Mouse (Mus musculus) activated CD4-positive, CD25-positive, alpha-beta regulatory T cell, adult 4 months (primary cell): ENCODE results near the gene Nab2. TPM values are rescaled to one million over a fixed set of nuclear protein-coding genes. Genes with fewer than 3 reads are reported as not detected.

Experiments
- ATAC-seq: one replicate; pipeline ENCODE4 v1.8.0; 2017
- polyA plus RNA-seq, 2 experiments: library from polyadenylated mRNA; unstranded; fragments of 100-300 nt; shearing (Covaris generic); gene quantifications; one replicate each; pipeline ENCODE4 v1.2.1; 2017

Gene Nab2
- polyA plus RNA-seq, 2 experiments from 2014 or later: 7.4 to 10.2 TPM

DNA sequence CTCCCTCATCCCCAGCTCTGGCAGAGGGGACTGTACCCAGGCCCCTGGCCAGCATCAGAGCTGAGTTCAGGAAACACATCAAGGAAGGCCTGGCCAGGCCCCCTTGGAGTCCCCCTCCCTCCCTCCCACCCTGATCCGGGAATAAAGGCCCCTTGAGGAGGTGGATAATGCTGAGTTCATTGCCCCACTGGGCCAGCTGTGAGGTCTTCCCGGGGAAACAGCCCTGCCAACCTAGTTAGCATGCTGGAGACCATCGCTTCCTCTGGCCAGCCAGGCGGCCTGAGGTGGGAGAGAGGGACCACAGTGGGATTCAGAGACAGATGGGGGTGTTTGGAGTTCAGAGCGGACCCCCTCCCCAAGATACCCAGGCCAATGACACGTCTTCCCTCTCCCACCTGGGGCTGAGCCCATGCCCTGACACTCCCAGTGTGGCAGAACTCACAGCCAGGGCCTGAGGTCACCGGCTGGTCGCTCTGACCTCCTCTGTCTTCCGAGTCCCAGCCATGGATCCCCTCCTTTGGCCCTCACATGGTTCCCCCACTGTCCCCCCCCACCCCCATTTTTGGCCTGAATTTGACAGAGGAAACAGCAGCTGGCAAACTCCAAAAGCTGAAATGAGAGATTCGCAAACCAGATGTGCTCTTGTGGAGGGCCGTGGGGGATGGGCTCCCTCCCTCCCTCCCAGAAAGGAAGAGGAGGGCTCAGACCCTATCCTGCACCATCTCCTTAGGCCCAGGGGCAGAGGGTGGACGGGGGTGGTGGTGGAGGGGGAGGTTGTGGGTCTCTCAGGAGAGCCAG lies 53.9 kb downstream of the Nab2 start:
- no peak for ATAC-seq

DNA sequence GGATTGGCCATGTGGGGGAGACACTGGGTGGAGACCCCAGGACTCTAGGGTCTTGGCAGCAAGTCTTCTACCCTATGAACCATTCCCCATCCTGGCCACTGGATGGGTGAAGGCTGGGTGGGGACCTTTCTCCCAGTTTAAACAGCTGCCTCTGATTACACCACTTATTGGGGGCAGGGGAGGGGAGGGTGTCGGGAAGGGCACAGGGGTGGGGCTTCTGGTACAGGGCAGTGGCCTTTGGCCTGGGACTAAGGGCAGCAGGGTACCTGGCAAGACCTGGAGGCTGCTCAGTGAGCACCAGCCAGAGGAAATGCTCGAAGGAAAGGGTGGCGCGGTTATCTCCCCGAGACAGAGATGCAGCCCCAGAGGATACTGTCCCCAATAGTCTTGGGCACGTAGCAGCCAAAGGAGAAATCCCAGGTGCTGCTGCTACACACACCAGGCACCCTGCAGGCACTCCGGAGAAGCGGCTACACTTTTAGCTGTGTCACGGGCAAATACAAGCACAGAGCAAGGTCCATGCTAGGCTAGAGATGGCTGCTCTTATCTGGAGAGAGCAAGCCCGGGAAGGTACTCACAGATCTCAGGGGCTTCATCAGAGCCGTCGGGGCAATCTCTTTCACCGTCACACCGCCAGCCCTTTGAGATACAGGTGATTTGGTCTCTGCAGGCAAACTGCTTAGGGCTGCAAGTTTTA lies 56.1 kb downstream of the Nab2 start:
- no peak for ATAC-seq

Other genes with a start within 250 kb of the Nab2 start
- gene Stac3, start 166.9 kb downstream of the Nab2 start, polyA plus RNA-seq: under 1 TPM in 1 of 2 experiments, not detected in 1; 0.92 TPM
- gene Ndufa4l2, start 153.6 kb downstream of the Nab2 start, polyA plus RNA-seq: not detected
- 10 to 100 TPM; 34.2 to 50.7 TPM for gene Shmt2, start 146.1 kb downstream of the Nab2 start, polyA plus RNA-seq
- gene Nxph4, start 134.0 kb downstream of the Nab2 start, polyA plus RNA-seq: not detected
- under 1 TPM in 1 of 2 experiments, not detected in 1; 0.57 TPM for gene Lrp1, start 47.4 kb downstream of the Nab2 start, polyA plus RNA-seq
- gene Stat6, start 25.6 kb downstream of the Nab2 start, polyA plus RNA-seq: 100 to 1,000 TPM; 119 to 157 TPM
- gene Nemp1, start 1.7 kb downstream of the Nab2 start, polyA plus RNA-seq: 1 to 10 TPM; 4.7 to 5.8 TPM
- gene Myo1a, start 36.6 kb upstream of the Nab2 start, polyA plus RNA-seq: not detected
- not detected for gene Tac2, start 55.9 kb upstream of the Nab2 start, polyA plus RNA-seq
- under 1 TPM; 0.36 to 0.45 TPM for gene Zbtb39, start 71.0 kb upstream of the Nab2 start, polyA plus RNA-seq
- under 1 TPM; 0.15 to 0.22 TPM for gene Gpr182, start 83.2 kb upstream of the Nab2 start, polyA plus RNA-seq
- gene Rdh1, start 91.2 kb upstream of the Nab2 start, polyA plus RNA-seq: under 1 TPM in 1 of 2 experiments, not detected in 1; 0.13 TPM
- under 1 TPM in 1 of 2 experiments, not detected in 1; 0.31 TPM for gene Rdh16f1, start 91.2 kb upstream of the Nab2 start, polyA plus RNA-seq
- under 1 TPM in 1 of 2 experiments, not detected in 1; 0.13 TPM for gene Rdh9, start 107.8 kb upstream of the Nab2 start, polyA plus RNA-seq
- gene Rdh16, start 132.6 kb upstream of the Nab2 start, polyA plus RNA-seq: not detected
- not detected for gene Rdh19, start 181.4 kb upstream of the Nab2 start, polyA plus RNA-seq
- not detected for gene Rdh16f2, start 197.9 kb upstream of the Nab2 start, polyA plus RNA-seq
- not detected for gene Rdh7, start 220.2 kb upstream of the Nab2 start, polyA plus RNA-seq
- not detected for gene Sdr9c7, start 229.9 kb upstream of the Nab2 start, polyA plus RNA-seq